Mouse (Mus musculus): ENCODE results near the gene Itgb2l. TPM values are rescaled to one million over a fixed set of nuclear protein-coding genes. Genes with fewer than 3 reads are reported as not detected.

The Itgb2l gene
- not detected for polyA plus RNA-seq (2015; fragmentation: Illumina TruSeq; extraction: RNeasy Lipid Tissue Mini Kit (QIAGEN cat#74804); ENCODE audit: insufficient read depth, low read depth, low replicate concordance)

GRCm38 (mm10) chr16:96443468-96443867, at the start of gene Itgb2l:
Itgb2l (minus strand) TSS chr16:96443619.

GRCm38 (mm10) chr16:96467445-96467844, 24.0 kb upstream of the Itgb2l start, which contains the start of gene Pcp4:
Pcp4 (plus strand) TSS chr16:96467606.

Other genes starting within 250 kb of the Itgb2l start
- 1.8 TPM for gene Sh3bgr, start 243.2 kb downstream of the Itgb2l start, polyA plus RNA-seq (2015; fragmentation: Illumina TruSeq; extraction: RNeasy Lipid Tissue Mini Kit (QIAGEN cat#74804); ENCODE audit: insufficient read depth, low read depth, low replicate concordance)
- 0.59 TPM for gene B3galt5, start 207.8 kb downstream of the Itgb2l start, polyA plus RNA-seq (2015; fragmentation: Illumina TruSeq; extraction: RNeasy Lipid Tissue Mini Kit (QIAGEN cat#74804); ENCODE audit: insufficient read depth, low read depth, low replicate concordance)
- gene Pcp4, start 24.0 kb upstream of the Itgb2l start, polyA plus RNA-seq (2015; fragmentation: Illumina TruSeq; extraction: RNeasy Lipid Tissue Mini Kit (QIAGEN cat#74804); ENCODE audit: insufficient read depth, low read depth, low replicate concordance), result not detected

Data from pancreas, adult 10 weeks (tissue).